Mouse (Mus musculus): ENCODE results near the gene Hoxd3.
A peak's percentile ranks its signal among the peaks of the same experiment; 100 is the strongest.

Gene Hoxd3

DNA sequence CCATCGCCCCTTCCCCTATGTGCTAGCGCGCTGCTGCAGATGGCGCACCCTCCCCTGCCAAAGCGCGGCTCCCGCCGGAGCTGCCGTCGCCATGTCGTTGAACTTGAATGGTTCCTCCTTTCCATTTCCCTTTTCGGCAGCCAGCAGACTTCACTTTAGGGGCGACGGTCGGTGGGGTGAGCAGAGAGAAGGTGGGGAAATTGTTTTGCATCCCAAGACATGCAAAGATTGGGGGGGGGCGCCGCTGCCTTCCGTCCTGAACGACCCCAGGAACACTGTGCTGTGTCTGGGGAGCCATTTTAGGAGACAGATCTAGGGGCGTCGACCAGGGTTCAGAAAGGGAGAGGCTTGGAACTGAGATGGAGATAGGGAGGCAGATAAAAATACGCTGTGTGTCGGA, 31.7 kb upstream of the Hoxd3 start:
- no peak for DNase-seq

DNA sequence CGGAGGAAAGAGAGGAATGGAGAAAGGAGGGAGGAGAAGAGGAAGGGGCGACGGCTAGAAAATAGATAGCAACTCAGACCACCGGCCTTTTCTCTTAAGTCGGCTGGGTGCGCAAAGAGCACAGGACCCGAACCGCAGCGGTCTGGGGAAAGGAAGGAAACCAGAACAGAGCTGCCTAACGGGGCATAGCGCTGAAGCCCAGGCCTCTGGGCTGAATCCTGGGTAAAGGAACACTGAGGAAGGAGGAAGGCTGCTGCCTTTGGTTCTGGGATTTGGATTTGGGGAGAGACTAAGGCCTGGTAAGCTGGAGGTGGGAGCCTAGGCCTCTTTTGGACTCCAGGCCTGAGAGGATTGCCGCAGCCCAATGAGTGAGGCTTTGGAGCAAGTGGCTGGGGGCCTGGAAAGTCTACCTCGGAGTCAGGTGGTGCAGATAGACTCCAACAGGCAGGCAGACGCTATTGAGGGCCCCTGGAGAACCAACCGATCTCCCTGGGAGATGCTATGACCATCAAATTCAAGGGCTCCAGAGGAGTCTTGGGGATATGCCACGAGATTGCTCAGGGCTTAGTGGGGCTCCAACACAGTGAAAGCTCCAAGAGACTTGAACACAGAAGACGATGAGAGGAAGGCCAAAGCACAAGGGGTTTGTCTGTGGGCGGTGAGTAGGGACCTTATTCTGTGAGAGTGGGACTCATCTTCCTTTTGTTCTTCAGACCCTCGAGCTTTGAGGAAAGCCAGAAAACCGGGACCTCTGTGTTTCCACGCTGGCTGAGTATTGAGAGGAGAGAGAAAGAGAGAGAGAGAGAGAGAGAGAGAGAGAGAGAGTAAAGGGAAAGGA, 30.9 kb upstream of the Hoxd3 start:
- DNase-seq = no peak

- no peak for DNase-seq
These were observed 29.9 kb upstream of the Hoxd3 start for GRCm38 (mm10) chr2:74681594-74682531.

- no peak for DNase-seq
These were observed 28.9 kb upstream of the Hoxd3 start for GRCm38 (mm10) chr2:74682796-74683195.

- no peak for DNase-seq
These were observed 28.2 kb upstream of the Hoxd3 start for GRCm38 (mm10) chr2:74683471-74683951.

- DNase-seq = no peak
These were observed 27.6 kb upstream of the Hoxd3 start for GRCm38 (mm10) chr2:74684106-74684505.

- no peak for DNase-seq
These were observed 26.6 kb upstream of the Hoxd3 start for GRCm38 (mm10) chr2:74685059-74685603.

DNA sequence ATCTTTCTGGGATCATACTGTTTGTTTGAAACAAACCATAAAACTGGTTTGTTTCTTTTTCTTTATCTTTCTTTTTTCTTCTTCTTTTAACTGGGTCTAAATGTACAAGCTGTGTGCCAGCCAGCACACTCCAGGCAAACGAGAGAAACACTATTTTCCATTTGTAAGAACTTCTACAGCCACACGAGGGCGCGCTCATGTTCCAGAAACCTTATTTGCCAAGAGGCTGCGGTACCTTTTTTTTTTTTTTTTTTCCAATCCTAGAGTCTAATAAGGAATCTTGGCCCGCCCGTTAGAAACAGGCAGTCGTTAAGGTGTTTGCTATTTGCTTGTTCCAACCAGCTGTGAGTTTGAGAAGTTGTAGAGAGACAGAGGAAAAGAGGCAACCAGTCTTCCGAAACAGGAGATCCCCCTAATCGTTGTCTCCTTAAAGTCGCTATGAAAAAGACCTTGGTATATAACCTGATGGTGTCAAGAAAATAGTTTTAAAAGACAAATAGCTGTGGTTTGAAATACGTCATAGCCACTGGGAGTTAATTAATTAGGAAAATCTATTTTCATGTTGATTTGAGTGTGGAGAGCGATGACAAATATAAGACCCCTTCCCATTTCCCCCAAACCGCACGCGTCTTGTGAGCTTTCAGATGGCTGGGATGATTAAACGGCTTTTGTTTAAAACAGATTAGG, 25.3 kb upstream of the Hoxd3 start:
- peak; percentile 18 for DNase-seq

DNA sequence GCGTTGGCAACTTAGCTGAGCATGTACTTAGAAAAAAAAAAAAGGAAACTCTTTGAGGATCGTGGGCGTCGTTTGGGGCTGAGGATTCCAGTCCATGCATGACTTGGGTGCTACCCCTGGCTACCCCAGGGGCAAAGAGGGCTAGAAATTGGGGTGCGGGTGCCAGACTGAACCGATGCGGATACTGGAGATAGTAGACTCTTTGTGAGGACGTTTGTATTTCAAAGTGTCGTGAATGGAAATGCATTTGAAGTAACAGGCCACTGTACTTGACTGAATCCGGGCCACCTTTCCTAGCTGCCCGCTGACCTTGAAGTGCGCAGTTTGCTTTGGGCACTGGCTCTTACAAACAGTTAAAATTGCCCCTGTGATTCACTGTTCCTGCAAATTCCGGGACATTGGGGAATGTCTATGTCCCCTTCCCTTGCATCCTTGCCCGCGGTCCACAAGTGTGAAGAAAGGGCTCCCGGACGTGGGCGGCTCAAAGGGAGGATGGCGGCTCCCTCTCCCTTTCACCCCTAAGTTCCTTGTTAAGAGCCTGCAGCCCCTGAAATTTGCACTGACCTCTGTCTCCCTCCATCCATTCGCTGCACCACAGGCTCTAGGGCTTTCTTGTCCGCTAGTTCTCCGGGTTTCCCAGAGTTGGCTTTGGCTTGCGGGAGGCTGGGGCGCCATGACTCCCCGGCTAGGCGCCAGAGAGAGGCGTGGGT, 24.6 kb upstream of the Hoxd3 start:
- DNase-seq = no peak

- no peak for DNase-seq
These were observed 23.8 kb upstream of the Hoxd3 start for GRCm38 (mm10) chr2:74687698-74688555.

DNA sequence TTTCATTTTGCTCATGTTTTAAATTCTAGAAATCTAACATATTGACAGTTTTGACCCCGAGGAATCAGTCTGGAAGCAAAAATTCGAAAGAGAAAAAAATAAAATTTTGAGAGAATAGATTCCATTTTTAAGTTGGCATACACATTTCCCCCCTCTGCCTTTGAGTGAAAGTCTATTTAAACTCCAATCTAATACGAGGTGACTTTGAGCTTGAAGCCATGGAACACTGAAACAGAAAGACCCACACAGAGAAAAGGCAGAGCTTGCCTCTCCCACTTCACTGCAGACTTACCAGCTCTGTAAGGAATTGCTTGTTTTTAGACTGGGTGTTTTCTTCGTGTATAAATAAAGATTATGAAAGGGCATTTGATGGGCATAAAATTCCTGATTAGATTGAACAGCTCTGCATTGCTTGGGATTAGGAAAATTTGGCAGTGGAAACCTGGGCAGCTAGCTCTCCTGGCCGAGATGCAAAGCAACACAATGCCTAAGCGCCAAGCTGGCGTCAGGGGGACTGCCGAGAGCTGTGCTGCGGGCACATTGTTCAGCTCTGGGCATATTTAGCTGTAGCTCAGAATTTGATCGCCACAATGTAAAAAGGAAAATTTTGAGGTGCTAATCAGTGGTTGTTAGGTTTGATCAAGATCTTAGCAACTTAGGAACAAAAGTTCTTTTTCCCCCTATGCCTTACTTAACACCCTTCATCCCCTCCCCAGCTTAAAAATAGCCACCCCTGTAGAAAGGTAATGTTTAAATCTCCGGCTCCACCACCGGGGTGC, 22.7 kb upstream of the Hoxd3 start:
- no peak for DNase-seq

GRCm38 (mm10) chr2:74689574-74690337, 22.0 kb upstream of the Hoxd3 start:
- no peak for DNase-seq

GRCm38 (mm10) chr2:74690338-74690716, 21.4 kb upstream of the Hoxd3 start:
- DNase-seq = no peak

GRCm38 (mm10) chr2:74691022-74691951, 20.4 kb upstream of the Hoxd3 start, which contains the start of gene Hoxd10:
Gene Hoxd10, plus strand, starts transcription at chr2:74691924.
- no peak for DNase-seq

- DNase-seq = no peak
These were observed 19.5 kb upstream of the Hoxd3 start for GRCm38 (mm10) chr2:74691995-74692807.

DNA sequence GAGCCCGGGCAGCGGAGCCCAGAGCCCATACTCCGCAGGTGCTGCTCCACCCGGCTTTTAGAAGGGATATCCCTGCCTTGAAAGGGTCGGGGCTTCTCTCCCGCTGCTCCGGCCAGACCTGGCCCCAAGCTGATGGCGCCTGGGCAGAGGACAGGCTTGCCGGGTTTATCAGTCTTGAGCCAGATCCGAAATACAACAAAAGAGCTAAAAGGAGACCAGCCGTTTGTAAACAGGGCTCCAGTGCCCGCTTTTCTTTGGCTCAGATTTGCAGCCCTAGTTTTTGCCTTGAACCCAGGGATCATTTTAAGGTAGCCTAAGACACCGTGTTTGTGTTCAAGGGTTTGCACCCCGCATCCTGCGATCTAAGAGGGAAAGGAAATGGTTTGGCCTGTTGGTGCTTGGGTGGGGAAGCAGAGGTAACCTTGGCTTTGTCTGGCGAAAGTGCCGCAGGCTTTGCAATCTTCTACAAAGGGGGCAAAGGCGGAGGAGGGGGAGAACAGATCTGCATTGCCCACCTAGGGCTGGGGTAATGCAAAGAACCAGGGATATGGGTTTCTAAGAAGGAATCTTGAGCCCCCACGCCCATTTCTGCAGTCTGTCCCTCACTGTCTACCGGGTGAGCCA, 18.8 kb upstream of the Hoxd3 start:
- DNase-seq = no peak

DNA sequence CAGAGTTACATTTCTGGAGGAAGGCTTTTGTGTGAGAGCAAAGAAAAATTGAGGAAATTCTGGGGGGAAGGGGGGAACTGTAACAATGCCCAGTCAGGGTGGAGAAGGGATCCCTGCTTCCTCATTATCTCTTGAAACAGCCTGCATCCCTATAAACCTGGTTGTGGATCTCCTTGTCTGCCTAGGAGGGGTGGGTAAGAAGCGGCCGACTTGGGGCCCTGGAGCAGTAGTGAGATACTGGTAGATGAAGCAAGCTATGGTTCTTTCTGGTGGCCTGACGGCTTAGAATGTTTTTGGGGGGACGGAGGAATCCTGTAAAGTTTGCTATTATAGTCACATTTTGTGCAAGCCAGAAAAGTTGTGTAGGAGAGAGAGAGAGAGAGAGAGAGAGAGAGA, 18.3 kb upstream of the Hoxd3 start:
- no peak for DNase-seq
